Mouse (Mus musculus) myocyte (in vitro differentiated cells): ENCODE measurements around the gene Ifna16.

Experiments
- CEBPB ChIP-seq: IDR thresholded peaks from 2 replicates; pipeline ENCODE4 v1.6.1; 2011; ENCODE audit warnings: mild to moderate bottlenecking, moderate library complexity; ENCODE audit not compliant: poor library complexity, insufficient read depth, severe bottlenecking
- E2F4 ChIP-seq: IDR thresholded peaks from one replicate; pipeline ENCODE4 v1.6.1; 2011; ENCODE audit warnings: mild to moderate bottlenecking, control low read depth, moderate library complexity; ENCODE audit not compliant: insufficient read depth
- MAX ChIP-seq: IDR thresholded peaks from one replicate; pipeline ENCODE4 v1.6.1; 2011; ENCODE audit warnings: low read depth, mild to moderate bottlenecking, control low read depth
- MYOD1 ChIP-seq, 3 experiments: IDR thresholded peaks; one replicate each; pipeline ENCODE4 v1.6.1; 2011; ENCODE audit warnings: control low read depth in 2 of 3, low read depth in 2 of 3, mild to moderate bottlenecking in 2 of 3, moderate library complexity in 1 of 3; ENCODE audit not compliant: insufficient read length in 2 of 3, control insufficient read depth in 1 of 3
- MYOG ChIP-seq, 3 experiments: IDR thresholded peaks; one replicate each; pipeline ENCODE4 v1.6.1; 2011; ENCODE audit warnings: control low read depth in 2 of 3, low read depth in 2 of 3, mild to moderate bottlenecking in 2 of 3; ENCODE audit not compliant: insufficient read length in 2 of 3, control insufficient read depth in 1 of 3, insufficient read depth in 1 of 3
- POLR2A ChIP-seq: IDR thresholded peaks from one replicate; pipeline ENCODE4 v1.6.1; 2011; ENCODE audit warnings: low read depth, mild to moderate bottlenecking, control low read depth, moderate library complexity; ENCODE audit not compliant: insufficient read length
- POLR2AphosphoS2 ChIP-seq: IDR thresholded peaks from one replicate; pipeline ENCODE4 v1.6.1; 2011; ENCODE audit warnings: low read depth, control low read depth; ENCODE audit not compliant: insufficient read length
- REST ChIP-seq: IDR thresholded peaks from one replicate; pipeline ENCODE4 v1.6.1; 2011; ENCODE audit warnings: mild to moderate bottlenecking, control low read depth, moderate library complexity; ENCODE audit not compliant: insufficient read depth, insufficient read length
- TCF12 ChIP-seq: IDR thresholded peaks from one replicate; pipeline ENCODE4 v1.6.1; 2011; ENCODE audit warnings: mild to moderate bottlenecking, control low read depth; ENCODE audit not compliant: poor library complexity, insufficient read depth, severe bottlenecking
- USF1 ChIP-seq: IDR thresholded peaks from one replicate; pipeline ENCODE4 v1.6.1; 2011; ENCODE audit warnings: low read depth, mild to moderate bottlenecking, control low read depth, moderate library complexity

- TF ChIP-seq MYOD1 (IDR thresholded peaks at IDR 0.05; ENCODE audit: control insufficient read depth in 1 of 3, insufficient read length in 2 of 3, low read depth in 2 of 3) (no peak), E2F4 (no peak), POLR2A (no peak), POLR2AphosphoS2 (no peak), REST (no peak), MAX (no peak), MYOG (IDR thresholded peaks at IDR 0.05; ENCODE audit: control insufficient read depth in 1 of 3, insufficient read depth in 1 of 3, insufficient read length in 2 of 3, low read depth in 2 of 3) (no peak), CEBPB (no peak), TCF12 (no peak), USF1 (no peak)
These were observed 37.6 kb upstream of the Ifna16 start for GRCm38 (mm10) chr4:88714281-88714680.
